Mouse (Mus musculus): ENCODE data around the gene Taar2. TPM values are rescaled to one million over a fixed set of nuclear protein-coding genes. Genes with fewer than 3 reads are reported as not detected.

Taar2 gene
- total RNA-seq, 2 experiments from 2014 or later: not detected

DNA sequence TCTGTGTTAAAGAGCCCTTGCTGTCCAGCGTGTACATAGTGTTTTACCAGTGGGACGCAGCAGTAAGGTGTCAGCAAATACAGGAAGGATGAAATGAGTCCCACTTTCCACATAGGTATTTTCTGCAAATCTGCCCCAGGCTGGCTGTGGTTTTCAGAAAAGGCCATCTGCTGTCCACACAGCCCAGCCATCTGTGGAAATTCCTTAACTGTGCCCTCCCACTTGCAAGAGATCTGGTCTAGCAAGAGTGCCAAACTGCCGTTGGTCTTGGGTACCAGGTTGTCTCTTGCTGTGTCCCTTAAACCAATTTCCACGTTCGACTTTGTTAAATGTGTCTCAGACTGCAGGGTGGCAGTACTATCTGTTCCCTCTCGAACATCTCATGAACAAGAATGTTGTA, 13.3 kb downstream of the Taar2 start:
- TF ChIP-seq CTCF (IDR thresholded peaks at IDR 0.05): no peak
- intact Hi-C loops (cut with DNase I): no loop called here
- DNase-seq (ENCODE audit: extremely low spot score in 1 of 2, low spot score in 2 of 2): no peak
- Histone ChIP-seq H3K27ac (no peak overlapping the region), H3K4me3 (no peak overlapping the region)

- intact Hi-C loops (cut with DNase I): no loop called here
- no peak for DNase-seq (ENCODE audit: extremely low spot score in 1 of 2, low spot score in 2 of 2)
- no peak overlapping the region for H3K27ac ChIP-seq
- H3K4me3 ChIP-seq: no peak overlapping the region
- no peak for TF ChIP-seq CTCF (IDR thresholded peaks at IDR 0.05)
Measured at GRCm38 (mm10) chr10:23959071-23959470, 20.7 kb downstream of the Taar2 start.

GRCm38 (mm10) chr10:23960444-23960915, 22.1 kb downstream of the Taar2 start, which contains the start of gene Taar4:
TSS of gene Taar4 (plus strand) at chr10:23960494.
- intact Hi-C loops (cut with DNase I): no loop called here
- Histone ChIP-seq H3K4me3 (no peak within 1 kb of the TSS), H3K27ac (no peak within 1 kb of the TSS)
- DNase-seq (ENCODE audit: extremely low spot score in 1 of 2, low spot score in 2 of 2): no peak
- TF ChIP-seq CTCF (IDR thresholded peaks at IDR 0.05): no peak

- no peak for DNase-seq (ENCODE audit: extremely low spot score in 1 of 2, low spot score in 2 of 2)
- intact Hi-C loops (cut with DNase I): no loop called here
- TF ChIP-seq CTCF (IDR thresholded peaks at IDR 0.05): no peak
- Histone ChIP-seq H3K4me3 (no peak overlapping the region), H3K27ac (no peak overlapping the region)
Measured at GRCm38 (mm10) chr10:23963444-23963843, 25.1 kb downstream of the Taar2 start.

DNA sequence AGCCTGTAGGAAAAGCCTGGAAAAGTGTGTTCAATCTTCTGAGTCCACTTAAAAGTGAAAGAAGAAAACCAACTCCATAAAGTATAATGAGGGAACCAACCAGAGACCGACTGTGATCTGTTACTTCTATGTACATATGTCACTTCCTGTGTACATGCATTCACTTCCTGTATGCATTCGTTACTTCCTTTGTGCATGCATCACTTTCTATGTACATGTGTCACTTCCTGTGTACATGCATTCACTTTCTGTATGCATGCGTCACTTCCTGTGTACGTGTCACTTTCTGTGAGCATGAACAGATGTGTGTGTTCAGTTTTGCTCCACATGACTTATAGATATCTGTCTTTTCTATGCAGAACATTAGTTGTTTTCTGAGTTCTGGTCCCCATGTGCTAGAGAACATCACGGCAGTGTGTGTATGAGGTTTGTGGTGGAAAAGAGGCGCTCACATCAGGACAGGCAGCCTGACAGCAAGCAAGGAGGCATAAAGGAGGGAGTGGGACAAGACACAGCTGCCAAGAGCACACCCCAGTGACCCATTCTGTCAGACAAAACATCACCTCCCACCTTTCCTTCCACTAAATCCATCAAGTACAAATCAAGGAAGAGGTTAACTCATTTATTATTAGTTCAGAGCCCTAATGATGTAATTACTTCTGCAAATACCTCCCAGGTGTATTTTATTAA, 26.7 kb downstream of the Taar2 start:
- no peak for TF ChIP-seq CTCF (IDR thresholded peaks at IDR 0.05)
- intact Hi-C loops (cut with DNase I): no loop called here
- DNase-seq (ENCODE audit: extremely low spot score in 1 of 2, low spot score in 2 of 2): no peak
- H3K27ac ChIP-seq: no peak overlapping the region
- H3K4me3 ChIP-seq: no peak overlapping the region

DNA sequence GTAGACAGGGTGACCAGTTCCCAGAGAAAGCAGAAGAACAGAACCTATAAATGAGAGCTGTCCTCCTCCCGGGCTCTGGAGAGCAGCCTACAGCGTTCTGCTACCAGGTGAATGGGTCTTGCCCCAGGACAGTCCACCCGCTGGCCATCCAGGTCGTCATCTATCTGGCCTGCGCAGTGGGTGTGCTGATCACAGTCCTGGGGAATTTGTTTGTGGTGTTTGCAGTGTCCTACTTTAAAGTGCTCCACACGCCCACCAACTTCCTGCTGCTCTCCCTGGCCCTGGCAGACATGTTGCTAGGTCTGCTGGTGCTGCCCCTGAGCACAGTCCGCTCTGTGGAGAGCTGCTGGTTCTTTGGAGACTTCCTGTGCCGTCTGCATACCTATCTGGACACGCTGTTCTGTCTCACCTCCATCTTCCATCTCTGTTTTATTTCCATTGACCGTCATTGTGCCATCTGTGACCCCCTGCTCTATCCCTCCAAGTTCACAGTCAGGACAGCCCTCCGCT, 32.3 kb downstream of the Taar2 start, which contains the start of gene Taar5:
TSS of gene Taar5 (plus strand) at position 51 of the 510 bp plus-strand sequence.
- Histone ChIP-seq H3K27ac (no peak within 1 kb of the TSS), H3K4me3 (no peak within 1 kb of the TSS)
- intact Hi-C loops (cut with DNase I): loop anchor here (10.0 kb wide), 1 partner anchor 144 kb away; no protein-coding TSS in a partner anchor
- TF ChIP-seq CTCF (IDR thresholded peaks at IDR 0.05): no peak
- DNase-seq (ENCODE audit: extremely low spot score in 1 of 2, low spot score in 2 of 2): no peak

- H3K27ac ChIP-seq: no peak overlapping the region
- no peak for DNase-seq (ENCODE audit: extremely low spot score in 1 of 2, low spot score in 2 of 2)
- no peak for TF ChIP-seq CTCF (IDR thresholded peaks at IDR 0.05)
- H3K4me3 ChIP-seq: no peak overlapping the region
- intact Hi-C loops (cut with DNase I): loop anchor here (10.0 kb wide), 1 partner anchor 144 kb away; no protein-coding TSS in a partner anchor
Measured at GRCm38 (mm10) chr10:23971256-23971655, 32.9 kb downstream of the Taar2 start.

GRCm38 (mm10) chr10:23977958-23978357, 39.6 kb downstream of the Taar2 start:
- TF ChIP-seq CTCF (IDR thresholded peaks at IDR 0.05): no peak

DNA sequence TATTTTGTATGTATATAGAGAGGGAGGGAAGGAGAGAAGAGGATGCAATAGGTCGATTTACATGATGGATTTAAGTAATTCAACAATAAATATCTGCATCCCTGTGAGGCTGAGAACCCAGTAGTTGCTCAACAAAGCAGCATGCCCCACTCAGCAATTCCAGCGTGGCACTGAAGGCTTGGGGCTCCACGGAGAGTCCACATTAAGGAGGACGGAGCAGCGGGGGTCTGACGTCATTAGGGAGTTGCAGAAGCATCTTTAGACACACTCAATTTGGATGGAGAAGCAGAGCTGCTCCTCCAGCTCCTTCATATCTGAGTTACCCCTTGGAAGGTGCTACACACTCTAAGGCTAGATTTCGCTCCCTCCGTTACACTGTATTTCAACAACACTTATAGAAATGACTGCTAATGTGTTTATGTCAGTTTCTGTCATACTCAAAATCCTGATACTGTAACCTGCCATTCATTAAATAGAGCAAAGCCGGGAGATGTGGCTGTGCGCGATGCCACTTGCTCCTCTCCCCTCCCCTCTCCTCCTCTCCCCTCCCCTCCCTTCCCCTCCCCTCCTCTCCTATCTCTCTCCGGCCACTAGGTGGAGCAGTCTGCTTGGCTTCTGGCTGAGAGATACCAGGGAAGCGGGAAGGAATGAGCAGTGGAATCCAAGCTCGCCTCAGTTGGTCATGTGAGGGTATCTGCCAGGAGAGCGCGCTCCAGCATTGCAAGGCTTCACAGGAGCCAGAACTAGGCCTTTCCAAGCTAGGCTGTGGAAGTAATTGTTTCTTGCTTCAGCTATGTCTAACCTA, 40.7 kb downstream of the Taar2 start:
- Histone ChIP-seq H3K27ac (no peak overlapping the region), H3K4me3 (no peak overlapping the region)
- intact Hi-C loops (cut with DNase I): loop anchor here (1.0 to 10.0 kb wide), 3 partner anchors 101 to 153 kb away; no protein-coding TSS in a partner anchor

More at GRCm38 (mm10) chr10:23977958-23978357, 39.6 kb downstream of the Taar2 start:
- no peak overlapping the region for H3K4me3 ChIP-seq
- intact Hi-C loops (cut with DNase I): loop anchor here (5.0 to 10.0 kb wide), 2 partner anchors 137 to 154 kb away; no protein-coding TSS in a partner anchor
- DNase-seq (ENCODE audit: extremely low spot score in 1 of 2, low spot score in 2 of 2): no peak
- no peak overlapping the region for H3K27ac ChIP-seq

DNA sequence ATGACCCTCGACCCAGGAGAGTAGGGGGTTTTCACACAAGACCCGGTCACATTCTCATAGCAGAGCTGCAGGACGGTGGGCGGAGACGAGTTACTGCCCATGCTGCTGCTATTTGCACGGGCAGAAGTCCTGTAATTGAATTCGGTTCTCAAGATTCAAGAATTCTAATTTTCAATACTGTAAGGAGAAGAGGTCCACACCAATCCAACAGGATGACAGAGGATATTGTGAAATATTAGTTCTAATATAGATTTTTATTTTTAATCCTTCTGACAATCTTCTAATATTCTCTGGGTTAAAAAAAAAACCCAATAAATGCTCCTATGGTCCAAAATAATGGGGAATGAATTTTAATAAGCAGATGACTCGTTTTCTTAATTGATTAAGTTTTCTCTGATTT, 47.2 kb downstream of the Taar2 start, which contains the start of gene Taar6:
TSS of gene Taar6 (minus strand) at position 101 of the 400 bp plus-strand sequence.
- H3K4me3 ChIP-seq: no peak within 1 kb of the TSS
- intact Hi-C loops (cut with DNase I): no loop called here
- TF ChIP-seq CTCF (IDR thresholded peaks at IDR 0.05): no peak
- DNase-seq (ENCODE audit: extremely low spot score in 1 of 2, low spot score in 2 of 2): no peak
- no peak within 1 kb of the TSS for H3K27ac ChIP-seq

More for the DNA sequence above, 40.7 kb downstream of the Taar2 start:
- peak; percentile 68 to 70 for DNase-seq (ENCODE audit: extremely low spot score in 1 of 2, low spot score in 2 of 2)
- TF ChIP-seq CTCF (IDR thresholded peaks at IDR 0.05): peak; percentile 57

- intact Hi-C loops (cut with DNase I): no loop called here
- no peak for DNase-seq (ENCODE audit: extremely low spot score in 1 of 2, low spot score in 2 of 2)
- Histone ChIP-seq H3K4me3 (no peak overlapping the region), H3K27ac (no peak overlapping the region)
- no peak for TF ChIP-seq CTCF (IDR thresholded peaks at IDR 0.05)
Measured at GRCm38 (mm10) chr10:23986419-23986818, 48.0 kb downstream of the Taar2 start.

Other genes with a start within 250 kb of the Taar2 start
- 100 to 1,000 TPM; 169 to 225 TPM for gene Rps12, start 151.3 kb upstream of the Taar2 start, total RNA-seq (2021)
- gene Slc18b1, start 141.6 kb upstream of the Taar2 start, total RNA-seq (2021): 10 to 100 TPM; 26.9 to 31.0 TPM
- gene Vnn3, start 87.1 kb upstream of the Taar2 start, total RNA-seq (2021): not detected
- gene Vnn1, start 43.9 kb upstream of the Taar2 start, total RNA-seq (2021): under 1 TPM in 1 of 2 experiments, not detected in 1; 0.14 TPM
- gene Taar1, start 18.2 kb upstream of the Taar2 start, total RNA-seq (2021): not detected
- not detected for gene Taar3, start 11.0 kb downstream of the Taar2 start, total RNA-seq (2021)
- gene Taar4, start 21.9 kb downstream of the Taar2 start, total RNA-seq (2021): not detected
- gene Taar5, start 32.1 kb downstream of the Taar2 start, total RNA-seq (2021): not detected
- not detected for gene Taar6, start 47.1 kb downstream of the Taar2 start, total RNA-seq (2021)
- not detected for gene Taar7a, start 54.9 kb downstream of the Taar2 start, total RNA-seq (2021)
- not detected for gene Taar7b, start 61.4 kb downstream of the Taar2 start, total RNA-seq (2021)
- gene Taar7d, start 88.7 kb downstream of the Taar2 start, total RNA-seq (2021): not detected
- not detected for gene Taar7e, start 99.0 kb downstream of the Taar2 start, total RNA-seq (2021)
- gene Taar7f, start 110.9 kb downstream of the Taar2 start, total RNA-seq (2021): not detected
- not detected for gene Taar8a, start 137.9 kb downstream of the Taar2 start, total RNA-seq (2021)
- gene Taar8b, start 153.7 kb downstream of the Taar2 start, total RNA-seq (2021): not detected
- gene Taar8c, start 163.3 kb downstream of the Taar2 start, total RNA-seq (2021): not detected
- not detected for gene Taar9, start 171.0 kb downstream of the Taar2 start, total RNA-seq (2021)
- 100 to 1,000 TPM; 136 to 144 TPM for gene Stx7, start 210.7 kb downstream of the Taar2 start, total RNA-seq (2021)